Mouse (Mus musculus) fat pad, adult 2 months (tissue): ENCODE data around the gene Gm20807.
"Not testable (repeated sequence)": the region's sequence is repeated elsewhere in the genome, so short reads cannot be mapped to it uniquely, and the experiment has no call there.

ENCODE experiments used
- DNase-seq: peaks from one replicate; pipeline ENCODE4 v3.0.0-alpha.2; 2011; ENCODE audit warnings: low read depth, low spot score; ENCODE audit errors: extremely low read depth

The Gm20807 gene

DNA sequence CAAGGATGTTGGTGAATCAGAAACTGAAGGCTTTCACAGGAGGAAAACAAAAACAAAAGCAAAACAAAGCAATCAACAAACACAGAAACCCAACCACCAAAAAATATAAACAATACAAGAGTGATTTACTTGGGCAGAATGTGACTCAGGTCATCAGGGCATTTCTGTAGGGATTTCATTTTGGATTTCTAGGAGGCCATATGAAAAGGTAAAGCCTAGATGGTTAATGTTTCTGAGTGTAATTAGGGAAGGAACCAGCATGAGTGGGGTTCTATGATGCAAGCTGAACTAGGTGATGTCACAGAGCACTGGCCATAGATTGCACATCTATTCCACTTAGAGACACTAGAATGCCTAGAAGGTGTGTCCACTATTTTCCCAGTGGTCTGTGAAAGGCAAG, at the start of gene Gm20807:
Gene Gm20807, plus strand, starts transcription at position 301 of the 400 bp plus-strand sequence.
- DNase-seq: not testable (repeated sequence)
